Mouse (Mus musculus) MEL (cell line): ENCODE measurements around the gene Trak1.

Experiments used
- CTCF ChIP-seq, 3 experiments: IDR thresholded peaks in 2 of 3; conservative IDR thresholded peaks in 1 of 3; 2 replicates each; pipeline ENCODE4 v1.5.1; 2011 to 2012; ENCODE audit warnings: low read length in 3 of 3, low read depth in 2 of 3, mild to moderate bottlenecking in 2 of 3, improper control_type of control experiment in 1 of 3, inconsistent platforms in 1 of 3, mixed read lengths in 1 of 3, moderate library complexity in 1 of 3; ENCODE audit not compliant: control insufficient read depth in 1 of 3, insufficient read depth in 1 of 3, poor library complexity in 1 of 3, severe bottlenecking in 1 of 3
- GATA1 ChIP-seq: IDR thresholded peaks from 2 replicates; pipeline ENCODE4 v1.6.1; 2011; ENCODE audit warnings: low read depth, low read length, improper control_type of control experiment
- MAX ChIP-seq: IDR thresholded peaks from 2 replicates; pipeline ENCODE4 v1.6.1; 2011; ENCODE audit warnings: low read length, improper control_type of control experiment
- NELFE ChIP-seq: IDR thresholded peaks from 2 replicates; pipeline ENCODE4 v1.6.1; 2011; ENCODE audit warnings: low read depth, low read length, improper control_type of control experiment
- POLR2A ChIP-seq, 2 experiments: IDR thresholded peaks; 2 replicates each; pipeline ENCODE4 v1.6.1; 2011 to 2012; ENCODE audit warnings: low read length in 2 of 2, mild to moderate bottlenecking in 2 of 2, control low read depth in 1 of 2, improper control_type of control experiment in 1 of 2, low read depth in 1 of 2, moderate library complexity in 1 of 2; ENCODE audit not compliant: control insufficient read depth in 1 of 2, insufficient read depth in 1 of 2, poor library complexity in 1 of 2
- RCOR1 ChIP-seq: IDR thresholded peaks from 2 replicates; pipeline ENCODE4 v1.6.1; 2012; ENCODE audit warnings: low read depth, mild to moderate bottlenecking, inconsistent platforms, low read length, improper control_type of control experiment
- TAL1 ChIP-seq: IDR thresholded peaks from 2 replicates; pipeline ENCODE4 v1.6.1; 2012; ENCODE audit warnings: mild to moderate bottlenecking, inconsistent platforms, low read length, moderate library complexity, mixed read lengths
- UBTF ChIP-seq: IDR thresholded peaks from 2 replicates; pipeline ENCODE4 v1.6.1; 2012; ENCODE audit warnings: low read depth, mild to moderate bottlenecking, inconsistent platforms, low read length, improper control_type of control experiment, moderate library complexity, borderline replicate concordance; ENCODE audit not compliant: insufficient read depth
- USF1 ChIP-seq: IDR thresholded peaks from 2 replicates; pipeline ENCODE4 v1.6.1; 2014; ENCODE audit warnings: low read depth, mild to moderate bottlenecking, inconsistent platforms, low read length, improper control_type of control experiment, moderate library complexity
- ZC3H11A ChIP-seq: IDR thresholded peaks from 2 replicates; pipeline ENCODE4 v1.6.1; 2012; ENCODE audit warnings: low read depth, mild to moderate bottlenecking, inconsistent platforms, low read length, improper control_type of control experiment
- ZKSCAN1 ChIP-seq: IDR thresholded peaks from 2 replicates; pipeline ENCODE4 v1.6.1; 2012; ENCODE audit warnings: low read depth, mild to moderate bottlenecking, inconsistent platforms, low read length, improper control_type of control experiment, moderate library complexity
- ZNF384 ChIP-seq: IDR thresholded peaks from 2 replicates; pipeline ENCODE4 v1.6.1; 2012; ENCODE audit warnings: low read depth, mild to moderate bottlenecking, inconsistent platforms, low read length, improper control_type of control experiment

DNA sequence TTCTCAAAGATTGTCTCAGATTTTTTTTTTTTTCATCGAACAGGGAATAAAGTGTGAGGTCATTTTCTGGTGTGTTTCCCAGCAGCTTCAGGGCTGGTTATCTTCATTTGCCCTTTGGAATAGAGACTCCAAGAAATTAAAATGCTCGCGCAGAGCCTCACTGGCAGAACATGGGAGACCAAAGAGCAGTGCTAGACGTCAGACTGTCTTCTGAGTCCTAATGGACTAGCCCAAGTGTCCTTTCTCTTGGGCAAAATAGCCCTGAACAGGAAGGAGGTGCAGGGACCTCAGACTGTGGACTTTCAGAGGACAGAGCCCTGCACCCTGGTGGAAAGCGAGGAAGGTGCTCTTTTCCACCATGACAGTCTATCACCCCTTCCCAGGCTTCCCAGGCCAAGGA lies 217.2 kb downstream of the Trak1 start:
- TF ChIP-seq USF1 (no peak), GATA1 (no peak), UBTF (no peak), CTCF (IDR thresholded peaks at IDR 0.05 in 2 of 3, conservative IDR thresholded peaks at IDR 0.05 in 1 of 3; ENCODE audit: control insufficient read depth in 1 of 3, insufficient read depth in 1 of 3, low read depth in 2 of 3, low read length in 3 of 3, poor library complexity in 1 of 3, severe bottlenecking in 1 of 3) (no peak), ZNF384 (no peak), MAX (no peak), ZKSCAN1 (no peak), ZC3H11A (no peak), TAL1 (no peak), POLR2A (IDR thresholded peaks at IDR 0.05; ENCODE audit: control insufficient read depth in 1 of 2, insufficient read depth in 1 of 2, low read depth in 1 of 2, low read length in 2 of 2, poor library complexity in 1 of 2) (no peak), RCOR1 (no peak), NELFE (no peak)
